Mouse (Mus musculus) gastrocnemius, postnatal 14 days (tissue): ENCODE measurements around the gene Necap2. TPM values are rescaled to one million over a fixed set of nuclear protein-coding genes. Genes with fewer than 3 reads are reported as not detected.

ENCODE experiments used
- DNase-seq: peaks from one replicate; pipeline ENCODE4 v3.0.0; 2021; ENCODE audit warnings: mixed read lengths
- intact Hi-C: fragments of 180-260 bp; cut with DNase I; formaldehyde crosslinking; loops from one replicate; pipeline ENCODE4 v1.15.1; 2025; ENCODE audit warnings: low total_unique reads
- long read RNA-seq, 2 experiments: library from polyadenylated mRNA; stranded (forward); transcript quantifications; one replicate each; pipeline ENCODE4 v2.0.0; 2021
- total RNA-seq, 2 experiments: library from RNA; stranded (reverse); gene quantifications; 2 replicates each; pipeline ENCODE4 v1.2.3; 2021

The Necap2 gene
- total RNA-seq: 10 to 100 TPM; 19.9 to 21.7 TPM
- long read RNA-seq, experiment 1, transcript Necap2-201 (8 exons, 1,906 nt): major isoform, 35 of 47 reads
- long read RNA-seq, experiment 1, partial matches to known transcripts: 2 of 47 reads
- long read RNA-seq, experiment 1, other reads (novel, unspliced or antisense): 10 of 47 reads
- long read RNA-seq, experiment 2, transcript Necap2-201 (8 exons, 1,906 nt): major isoform, 30 of 39 reads
- long read RNA-seq, experiment 2, partial matches to known transcripts: 1 of 39 reads
- long read RNA-seq, experiment 2, other reads (novel, unspliced or antisense): 8 of 39 reads

DNA sequence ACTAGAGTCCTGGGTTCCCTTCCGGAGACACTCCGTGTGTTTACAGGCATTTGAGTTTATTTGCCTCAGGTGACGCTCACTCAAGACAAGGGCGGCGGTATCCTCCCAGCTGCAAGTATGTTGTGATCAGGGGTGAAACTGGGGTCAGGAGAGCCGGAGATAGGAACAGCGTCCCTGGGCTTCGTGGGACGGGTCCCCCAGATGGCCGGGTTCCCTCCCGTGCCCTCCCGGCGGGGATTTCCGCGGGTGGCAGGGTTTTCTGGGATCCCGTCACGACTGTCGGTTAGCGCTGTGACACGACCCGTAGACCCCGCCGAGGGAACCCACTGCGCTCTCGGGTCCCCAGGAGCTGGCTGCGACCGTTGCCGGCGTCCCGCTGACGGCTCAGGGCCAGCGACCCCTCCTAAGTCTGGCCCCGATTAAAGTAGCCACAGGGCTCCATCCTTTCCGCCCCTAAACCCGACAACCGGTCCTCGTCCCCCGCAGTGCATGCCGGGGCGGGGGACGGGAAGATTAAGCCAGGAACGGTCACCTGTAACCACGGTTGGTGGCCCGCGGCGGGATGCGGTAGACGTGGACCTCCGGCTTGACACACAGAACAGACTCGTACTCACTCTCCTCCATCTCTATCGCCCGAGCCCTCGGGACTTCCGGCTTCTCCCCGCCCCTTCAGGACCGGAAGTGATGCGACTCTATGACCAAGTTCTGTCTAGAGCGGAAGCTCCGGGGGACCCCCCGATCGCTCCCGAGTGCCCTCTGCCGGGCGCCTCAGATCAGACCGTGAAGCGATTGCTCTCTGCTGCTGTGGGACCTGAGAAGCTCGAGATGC lies at the start of gene Necap2:
Gene Necap2, minus strand, starts transcription at position 677 of the 829 bp plus-strand sequence.
- peak; percentile 95 for DNase-seq
- intact Hi-C loops: no loop called here

DNA sequence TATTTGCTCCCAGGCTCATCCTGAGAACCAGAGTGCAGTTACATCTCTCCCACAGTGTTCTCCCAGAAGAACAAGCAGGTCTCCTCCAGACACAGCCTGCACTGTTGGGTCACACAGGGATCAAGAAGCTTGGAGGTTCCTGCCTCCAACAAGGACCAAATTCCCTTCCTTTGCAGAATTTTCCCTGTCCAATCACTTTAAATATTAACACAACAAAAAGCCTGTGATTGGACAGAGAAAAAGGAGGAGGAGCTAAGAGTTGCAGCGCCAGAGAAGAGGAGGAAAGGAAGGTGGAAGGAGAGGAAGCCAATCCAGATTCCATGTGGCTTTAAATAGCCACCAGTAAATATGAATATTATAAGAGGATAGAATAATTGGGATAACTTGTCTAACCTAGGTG lies 44.9 kb upstream of the Necap2 start:
- intact Hi-C loops: no loop called here
- no peak for DNase-seq

DNA sequence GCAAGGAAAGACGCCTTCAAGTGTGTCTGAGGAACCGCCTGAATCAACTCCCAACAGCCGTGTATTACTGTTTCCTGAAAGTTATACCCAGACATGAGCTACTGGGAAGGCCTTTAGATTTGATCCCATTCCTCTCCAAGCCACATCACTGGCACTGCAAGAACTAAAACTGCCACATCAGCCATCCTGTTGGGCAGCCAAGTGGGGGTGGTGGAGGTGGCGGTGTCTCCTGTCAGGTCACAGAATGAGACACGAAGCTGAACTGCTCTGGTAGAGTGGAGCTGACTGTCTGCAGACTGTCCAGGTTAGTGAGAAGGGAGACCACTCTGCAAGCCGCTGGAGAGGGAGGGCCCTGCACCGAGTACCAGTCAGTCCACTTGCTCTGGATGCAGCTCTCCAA lies 44.5 kb upstream of the Necap2 start:
- intact Hi-C loops: no loop called here
- DNase-seq: no peak

DNA sequence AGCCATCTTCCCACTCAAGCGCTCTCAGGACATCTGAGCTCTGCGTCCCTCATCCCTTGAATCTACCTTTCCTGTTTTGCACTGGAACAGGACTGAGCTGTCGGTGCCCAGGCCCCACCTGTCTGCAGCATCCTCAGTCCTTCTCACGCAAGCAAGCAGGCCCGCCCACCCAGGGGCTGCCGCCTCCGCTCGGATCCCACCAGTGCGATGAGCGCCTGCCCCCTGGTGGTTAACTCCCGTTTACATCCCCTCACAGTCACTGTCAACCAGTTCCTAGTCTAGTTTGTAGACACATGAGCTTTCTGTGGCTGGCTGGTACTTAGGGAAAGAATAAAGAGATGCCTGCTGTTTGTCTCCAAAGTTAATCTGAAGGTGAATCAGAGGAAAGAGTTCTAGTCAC lies 42.5 kb upstream of the Necap2 start:
- peak; percentile 62 for DNase-seq
- intact Hi-C loops: no loop called here

DNA sequence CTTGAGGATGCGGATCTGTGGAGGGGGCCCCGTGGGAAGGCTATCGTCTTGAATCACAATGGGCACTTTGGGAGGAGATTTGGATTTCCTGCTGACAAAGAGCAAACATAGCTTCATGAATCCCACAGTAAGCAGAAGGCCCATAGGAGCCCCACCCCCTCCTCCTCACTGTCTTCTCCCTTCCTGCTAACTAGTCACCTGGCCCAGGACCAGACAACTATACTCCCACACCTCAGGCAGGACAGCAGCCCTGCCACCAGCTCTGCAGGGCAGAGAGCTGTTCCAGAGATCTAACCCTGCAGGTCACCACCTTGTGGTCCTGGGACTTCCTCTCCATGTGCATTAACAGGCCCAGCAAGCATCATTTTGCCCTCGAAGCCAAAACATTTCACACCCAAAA lies 40.5 kb upstream of the Necap2 start:
- DNase-seq: no peak
- intact Hi-C loops: no loop called here

DNA sequence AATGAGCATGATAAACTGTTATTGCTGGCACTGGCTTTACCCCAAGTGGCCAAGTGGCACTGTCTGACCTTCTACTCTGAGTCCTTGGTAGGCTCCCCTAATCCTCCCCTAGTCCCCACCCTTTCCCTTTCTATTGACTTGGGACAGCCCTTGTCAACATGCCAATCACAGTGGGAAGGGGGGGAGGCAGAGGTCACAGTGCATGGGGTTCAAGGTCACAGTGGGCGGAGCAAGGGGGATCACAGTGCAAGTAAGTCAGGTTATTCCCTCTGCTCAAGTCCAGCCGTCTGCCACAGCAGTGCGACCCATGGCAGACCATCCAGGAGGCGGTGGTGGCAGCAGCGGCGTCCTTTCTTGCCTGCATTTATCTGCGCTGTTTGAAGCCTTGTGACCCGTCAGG lies 37.2 kb upstream of the Necap2 start:
- intact Hi-C loops: no loop called here
- no peak for DNase-seq

DNA sequence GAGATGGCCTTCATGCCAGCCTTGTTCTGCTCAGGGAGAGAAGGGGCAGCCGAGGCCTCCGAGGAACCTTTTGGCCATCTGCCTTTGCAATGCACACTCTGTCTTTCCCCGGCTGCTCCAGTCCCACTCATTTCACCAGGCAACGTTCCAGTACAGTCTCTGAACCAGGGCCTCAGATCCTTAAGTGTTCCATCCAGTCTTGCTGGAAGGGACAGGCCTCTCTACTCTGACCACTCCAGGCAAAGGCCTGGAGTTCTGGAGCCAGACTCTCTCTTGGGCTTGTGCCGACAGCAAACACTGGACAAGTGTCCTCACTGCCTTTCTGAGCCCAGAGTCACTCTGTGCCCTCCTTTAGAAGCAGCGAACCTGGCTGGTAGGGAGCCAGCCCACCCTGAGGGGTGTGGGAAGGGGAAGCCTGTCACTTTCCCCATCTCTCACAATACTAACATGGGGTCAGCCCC lies 36.4 kb upstream of the Necap2 start:
- DNase-seq: peak; percentile 45
- intact Hi-C loops: no loop called here

DNA sequence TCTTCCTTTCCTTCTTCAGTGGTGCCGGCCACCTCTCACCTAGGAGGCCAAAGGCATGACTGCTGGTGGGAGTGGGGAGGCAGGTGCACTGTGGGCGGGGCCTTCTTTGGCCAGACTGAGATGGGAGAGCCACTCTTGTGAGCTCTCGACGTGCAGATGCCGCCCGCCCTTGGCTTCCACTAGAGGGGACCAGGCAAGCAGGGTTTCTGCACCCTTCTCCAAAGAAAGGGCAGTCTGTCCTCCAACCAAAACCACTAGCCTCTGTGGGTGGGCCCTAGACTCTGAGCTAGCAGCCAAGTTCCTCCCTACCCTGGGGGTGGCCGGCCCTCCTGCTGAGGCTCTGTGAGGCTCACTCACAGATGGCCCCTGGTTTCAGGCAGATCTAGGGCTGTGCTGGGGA lies 35.7 kb upstream of the Necap2 start:
- peak; percentile 33 for DNase-seq
- intact Hi-C loops: no loop called here

DNA sequence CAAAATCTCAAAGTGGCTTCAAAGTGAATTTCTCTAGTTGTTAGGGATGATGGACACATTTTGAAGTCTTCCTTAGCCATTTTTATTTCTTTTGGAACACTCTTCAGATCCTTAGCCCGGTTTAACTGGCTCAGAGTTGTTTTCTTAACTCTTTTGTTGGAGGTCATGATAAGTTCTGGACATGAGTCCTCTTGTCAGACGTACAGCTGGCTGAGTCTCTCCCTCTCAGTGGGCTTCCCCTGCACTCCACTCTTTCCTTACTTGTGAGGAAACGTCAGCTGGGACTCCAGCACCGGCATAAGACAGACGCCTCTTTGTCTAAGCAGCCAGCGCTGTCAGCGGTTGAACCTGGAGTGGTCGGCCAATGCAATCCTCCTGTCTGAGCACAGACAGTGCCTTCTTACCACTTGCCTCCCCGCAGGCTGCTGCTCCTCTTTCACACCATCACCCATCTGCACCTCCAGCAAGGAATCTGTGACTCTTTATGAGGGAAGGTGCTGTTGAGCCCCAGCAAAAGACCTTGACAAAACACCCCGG lies 30.1 kb upstream of the Necap2 start:
- no peak for DNase-seq
- intact Hi-C loops: no loop called here

DNA sequence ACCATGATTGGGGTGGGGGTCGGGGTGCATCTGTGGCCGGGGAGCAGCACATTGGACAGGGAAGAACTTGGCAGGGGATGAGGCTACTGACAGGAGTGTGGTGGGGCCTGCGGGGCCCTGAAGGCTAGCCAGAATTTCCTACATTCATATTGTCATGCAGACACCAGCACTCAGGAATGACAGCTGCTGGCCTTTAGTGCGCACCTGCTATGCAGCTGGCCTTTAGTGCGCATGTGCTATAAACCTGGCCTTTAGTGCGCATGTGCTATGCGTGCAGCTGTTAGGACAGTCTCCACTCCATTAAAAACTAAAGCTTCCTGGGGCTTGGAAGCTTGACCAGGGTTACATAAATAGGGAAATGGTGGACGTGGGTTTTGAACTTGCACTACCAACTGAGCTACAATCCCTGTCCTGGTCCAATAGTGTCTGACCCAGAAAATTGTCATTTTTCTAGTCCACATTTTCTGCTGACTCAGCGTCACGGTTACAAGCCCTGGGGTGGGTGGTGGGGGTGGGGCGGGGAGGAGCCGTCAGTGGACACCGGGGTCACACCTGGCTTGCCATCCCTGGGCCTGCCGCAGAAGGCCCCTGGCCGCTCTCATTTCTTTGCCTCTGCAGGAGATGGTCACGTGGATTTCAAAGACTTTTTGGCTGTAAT lies 28.5 kb upstream of the Necap2 start:
- intact Hi-C loops: no loop called here
- peak; percentile 28 for DNase-seq

DNA sequence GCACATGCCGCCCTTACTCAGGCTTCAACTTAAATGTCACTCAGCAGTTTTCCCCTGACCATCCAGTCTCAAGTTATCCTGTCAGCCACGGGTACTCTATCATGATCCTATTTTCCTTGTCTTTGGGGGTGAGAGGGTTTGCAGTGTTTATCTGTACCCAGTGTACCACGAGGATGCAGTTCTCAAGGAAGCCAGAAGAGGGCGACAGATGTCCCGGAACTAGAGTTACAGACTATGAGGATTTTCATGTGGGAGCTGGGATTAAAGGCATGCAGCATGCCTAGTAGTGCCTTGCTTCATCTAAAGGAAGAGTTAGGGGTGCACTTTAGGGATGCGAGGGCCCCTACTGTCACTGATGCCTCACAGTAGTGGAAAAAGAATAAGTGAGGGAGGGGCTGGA lies 23.7 kb upstream of the Necap2 start:
- intact Hi-C loops: no loop called here
- no peak for DNase-seq

DNA sequence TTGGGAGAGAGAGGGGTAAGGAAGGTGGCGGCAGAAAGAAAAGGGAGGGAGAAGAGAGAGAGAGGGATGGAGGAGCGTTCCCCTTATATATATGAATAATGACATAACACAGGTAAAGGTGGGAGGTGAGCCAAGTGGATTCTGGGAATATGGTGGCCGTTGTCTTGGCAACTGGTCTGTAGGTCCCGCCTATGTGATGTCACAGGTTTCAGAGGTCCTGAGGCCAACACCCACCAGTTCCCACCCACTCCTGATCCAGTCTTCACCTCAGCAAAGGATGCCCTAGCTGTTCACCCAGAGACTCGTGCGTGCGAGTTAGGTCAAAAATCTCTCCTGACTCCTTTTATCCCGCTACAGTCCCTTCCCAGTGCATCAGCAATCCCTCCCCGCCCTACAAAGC lies 23.1 kb upstream of the Necap2 start:
- intact Hi-C loops: no loop called here
- no peak for DNase-seq

DNA sequence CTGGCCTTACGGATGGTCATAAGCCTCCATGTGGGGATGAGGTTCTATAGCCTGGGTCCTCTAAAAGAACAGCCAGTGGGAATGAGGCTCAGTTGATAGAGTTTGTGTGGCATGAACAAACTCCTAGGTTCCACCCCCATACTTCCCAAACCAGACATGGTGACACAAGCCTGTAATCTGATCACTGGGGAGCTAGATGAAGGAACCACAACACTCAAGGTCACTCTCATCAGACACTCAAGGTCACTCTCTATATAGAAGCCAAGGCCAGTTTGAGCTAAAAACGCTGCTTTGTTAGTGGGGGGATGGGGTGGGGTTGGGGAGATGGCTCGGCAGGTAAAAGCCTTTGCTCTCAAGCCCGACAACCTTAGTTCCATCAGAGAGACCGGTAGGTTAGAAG lies 21.8 kb upstream of the Necap2 start:
- intact Hi-C loops: no loop called here

DNA sequence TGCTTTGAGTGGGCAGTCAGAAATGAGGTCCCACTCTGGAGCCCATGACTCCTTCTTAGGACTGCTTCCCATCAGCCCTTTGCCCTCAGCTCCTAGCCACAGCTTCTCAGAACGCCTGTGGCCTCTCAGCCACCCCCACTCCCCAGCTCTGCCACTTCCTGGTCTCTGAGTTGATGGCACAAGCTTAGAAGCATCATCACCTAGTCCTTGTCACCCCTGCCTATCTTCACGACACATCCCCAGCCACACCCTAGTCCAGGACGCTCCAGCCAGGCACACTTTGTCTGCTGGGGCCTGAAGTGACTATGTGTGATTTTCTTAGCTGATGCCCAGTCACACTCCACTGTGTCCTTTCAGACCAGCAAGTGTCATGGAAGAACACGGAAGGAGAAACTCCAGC lies 20.8 kb upstream of the Necap2 start:
- intact Hi-C loops: no loop called here
- no peak for DNase-seq

More for the DNA sequence above, 21.8 kb upstream of the Necap2 start:
- no peak for DNase-seq

DNA sequence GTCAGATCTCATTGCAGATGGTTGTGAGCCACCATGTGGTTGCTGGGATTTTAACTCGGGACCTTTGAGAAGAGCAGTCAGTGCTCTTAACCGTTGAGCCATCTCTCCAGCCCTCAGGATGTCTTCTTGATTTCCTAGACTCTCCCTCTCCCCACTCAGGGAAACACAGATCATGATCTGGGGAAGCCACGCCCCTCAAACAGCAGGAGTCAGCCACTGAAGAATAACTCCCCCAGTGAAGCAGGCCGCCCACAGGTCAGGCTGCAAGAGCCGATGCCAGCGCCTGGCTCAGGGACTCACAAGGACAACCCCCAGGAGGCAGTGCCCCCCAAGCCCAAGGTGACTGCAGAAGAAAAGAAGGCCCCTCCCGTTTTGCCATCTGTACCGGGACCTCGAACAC lies 18.6 kb upstream of the Necap2 start:
- DNase-seq: no peak
- intact Hi-C loops: no loop called here

DNA sequence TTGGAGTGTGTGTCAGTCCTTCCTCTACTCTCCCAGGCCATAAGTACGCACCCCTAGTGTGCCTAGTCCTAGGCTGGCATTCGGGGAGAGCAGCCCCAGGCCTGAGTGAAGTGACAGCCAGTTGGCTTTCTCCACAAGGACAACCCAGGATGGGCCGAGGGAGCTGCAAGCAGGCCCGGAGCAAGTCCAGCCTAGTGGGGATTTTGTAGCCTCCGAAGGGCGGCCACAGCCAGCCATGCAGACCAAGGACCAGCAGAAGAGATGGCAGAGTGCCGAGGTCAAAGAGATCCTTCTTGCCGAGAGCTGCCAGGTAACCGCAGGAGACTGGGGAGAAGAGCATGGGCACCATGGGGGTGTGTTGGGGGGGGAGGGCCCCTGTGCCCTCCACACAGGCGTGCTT lies 16.9 kb upstream of the Necap2 start:
- intact Hi-C loops: no loop called here
- DNase-seq: peak; percentile 3

DNA sequence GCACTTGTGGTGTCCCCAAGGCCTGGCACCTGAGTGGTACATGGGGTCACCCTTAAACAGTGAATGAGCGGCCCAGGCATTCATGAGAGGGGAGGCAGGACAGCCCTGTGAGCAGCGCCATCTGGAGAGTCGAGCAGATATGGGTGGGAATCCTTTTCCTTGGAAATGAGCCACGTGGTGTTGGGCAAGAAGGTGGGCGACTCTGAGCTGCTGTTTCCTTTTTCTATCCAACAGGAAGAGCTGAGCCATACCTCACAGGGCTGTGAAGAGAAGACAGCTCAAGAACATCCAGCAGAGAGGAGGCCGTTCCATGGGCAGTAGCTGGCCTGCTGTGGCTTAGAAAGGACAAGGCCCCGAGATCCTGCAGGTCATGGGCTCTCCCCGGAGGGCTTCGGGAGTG lies 10.6 kb upstream of the Necap2 start:
- intact Hi-C loops: no loop called here
- peak; percentile 3 for DNase-seq

DNA sequence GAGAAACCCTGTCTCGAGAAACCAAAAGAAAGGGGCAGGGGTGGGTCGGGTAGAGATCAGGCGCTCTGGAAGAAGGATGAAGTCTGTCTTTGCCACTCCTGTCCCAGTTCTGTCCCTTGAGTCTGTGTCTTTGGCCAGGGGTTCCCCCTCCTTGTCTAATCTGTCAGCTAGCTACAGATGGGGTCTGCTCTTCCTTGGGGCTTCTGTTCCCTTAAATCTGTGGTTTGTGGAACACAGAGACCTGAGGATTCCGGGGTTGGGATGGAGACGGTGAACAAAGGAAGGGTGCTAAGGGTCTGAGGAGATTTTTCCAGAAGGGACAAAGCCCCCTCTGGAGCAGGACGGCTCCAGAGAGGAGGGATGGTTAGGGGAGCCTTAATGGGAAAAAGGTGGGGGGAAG lies 9.9 kb upstream of the Necap2 start, which contains the start of gene Spata21:
Gene Spata21, plus strand, starts transcription at position 301 of the 400 bp plus-strand sequence.
- no peak for DNase-seq
- intact Hi-C loops: no loop called here

DNA sequence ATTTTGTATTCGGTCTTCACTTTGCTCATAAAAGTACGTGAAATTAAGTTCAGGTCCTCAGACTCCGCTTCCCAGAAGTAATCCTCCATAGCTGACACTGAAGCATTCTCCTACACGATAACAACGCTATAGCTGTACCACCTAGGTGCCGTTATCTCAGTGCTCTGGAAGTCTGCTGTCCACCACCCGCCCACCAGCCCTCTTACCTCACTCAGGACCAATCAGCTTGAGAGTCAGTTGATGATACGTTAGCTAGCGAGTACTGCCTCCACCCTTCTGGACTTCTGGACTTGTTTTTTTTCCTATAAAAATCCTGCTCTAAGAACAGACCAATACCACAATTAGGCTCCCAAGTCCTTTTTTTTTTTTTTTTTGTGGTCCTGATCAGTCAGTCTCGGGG lies 8.7 kb upstream of the Necap2 start:
- DNase-seq: no peak
- intact Hi-C loops: no loop called here

DNA sequence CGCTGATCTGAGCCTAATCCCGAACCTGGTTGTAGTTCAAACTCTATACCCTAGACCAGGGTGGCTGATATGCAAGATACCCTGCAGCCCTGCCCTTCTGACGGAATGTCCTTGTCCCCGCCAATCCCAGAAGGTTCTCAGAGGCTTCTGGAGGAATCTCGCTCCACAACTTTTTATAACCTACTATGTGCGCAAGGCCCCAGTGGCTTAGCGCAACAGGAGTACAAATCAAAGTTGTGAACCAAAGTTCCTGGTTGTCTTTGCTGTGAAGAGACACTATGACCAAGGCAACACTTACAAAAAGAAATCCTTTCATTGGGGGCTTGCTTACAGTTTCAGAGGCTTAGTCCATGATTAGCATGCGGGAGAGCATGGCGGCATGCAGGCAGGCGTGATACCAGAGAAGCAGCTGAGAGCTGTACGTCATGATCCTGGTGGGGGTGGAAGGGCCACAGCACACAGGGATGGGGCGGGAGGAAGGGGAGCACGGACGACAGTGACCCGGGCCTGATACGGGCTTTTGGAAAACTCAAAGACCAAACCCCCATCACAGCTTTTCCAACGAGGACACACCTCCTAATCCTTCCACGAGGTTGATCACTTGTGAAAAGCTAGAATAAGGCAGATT lies 467 bp upstream of the Necap2 start:
- no peak for DNase-seq
- intact Hi-C loops: no loop called here
